21 mouse cellular contexts compared by ENCODE assay signal in the genomic region with DNA sequence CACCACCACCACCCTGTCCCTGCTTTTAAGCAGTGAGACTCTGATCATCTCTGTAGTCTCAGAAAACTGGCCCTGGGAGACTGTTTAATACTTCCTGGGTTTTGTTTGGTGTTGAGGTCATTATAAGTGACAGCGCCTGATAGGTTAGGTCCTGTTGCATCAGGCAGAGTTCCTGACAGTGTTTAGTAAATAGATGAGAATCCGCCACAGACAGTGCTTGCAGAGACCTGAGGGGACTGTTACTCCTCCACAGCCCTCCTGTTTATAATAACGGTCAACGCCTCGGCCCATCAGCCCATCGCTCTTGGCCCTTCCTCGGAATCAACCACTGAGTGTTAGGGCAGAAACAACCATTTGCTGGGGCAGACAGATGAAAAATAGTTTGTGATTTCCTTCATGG. TPM values are rescaled to one million over a fixed set of nuclear protein-coding genes. Genes with fewer than 3 reads are reported as not detected.
"Had no signal": no experiment of that assay in that cellular context is flagged by ENCODE, and none has a peak within 500 bp of the region (broad histone marks: within the 10 kb centered on the region; RNA-seq: fewer than 3 reads in every experiment).

No protein-coding gene starts in this region.

- DNase-seq: kidney, adult 11 months; kidney, adult 8-10 months; kidney, postnatal 10 days; kidney, postnatal 36 days; layer of hippocampus, postnatal 36 days; midbrain, embryonic 14.5 days; right cerebral cortex, adult 18-20 months; right cerebral cortex, postnatal 14 days; right cerebral cortex, postnatal 4 days; thymus, postnatal 25 days had no signal

- H3K9ac ChIP-seq: kidney, embryonic 15.5 days; liver, embryonic 14.5 days; neural tube, embryonic 12.5 days; neural tube, embryonic 15.5 days; stomach, embryonic 15.5 days had no signal

- ATAC-seq: hindbrain, postnatal 0 days; inflammation-experienced regulatory T-cells, adult 6 months had no signal

- H3K4me2 ChIP-seq: kidney, embryonic 15.5 days; midbrain, embryonic 11.5 days; neural tube, embryonic 12.5 days; neural tube, embryonic 15.5 days; stomach, embryonic 15.5 days had no signal

- H3K9me3 ChIP-seq: kidney, embryonic 15.5 days; neural tube, embryonic 12.5 days; neural tube, embryonic 15.5 days; stomach, embryonic 15.5 days had no signal

- H3K36me3 ChIP-seq: kidney, embryonic 15.5 days; neural tube, embryonic 12.5 days; neural tube, embryonic 15.5 days; stomach, embryonic 15.5 days had no signal

- H3K4me1 ChIP-seq: kidney, embryonic 15.5 days; neural tube, embryonic 12.5 days; stomach, embryonic 15.5 days had no signal

- H3K4me3 ChIP-seq: kidney, embryonic 15.5 days; left cerebral cortex, adult 2 months; neural tube, embryonic 12.5 days; neural tube, embryonic 15.5 days; stomach, embryonic 15.5 days had no signal

- H3K27ac ChIP-seq: hindbrain, postnatal 0 days; kidney, embryonic 15.5 days; left cerebral cortex, adult 2 months; liver, embryonic 14.5 days; neural tube, embryonic 12.5 days; neural tube, embryonic 15.5 days; stomach, embryonic 15.5 days had no signal

- H3K27me3 ChIP-seq: kidney, embryonic 15.5 days; neural tube, embryonic 12.5 days; neural tube, embryonic 15.5 days; stomach, embryonic 15.5 days had no signal

RNA-seq across cellular contexts. Expression of a gene that starts 57.5 kb away (rescaled TPM):
- total RNA-seq: liver, adult 2 months; megakaryocyte progenitor cell, adult 5-6 weeks had no signal
- polyA plus RNA-seq: inflammation-experienced regulatory T-cells, adult 6 months; liver, adult 2 months had no signal
